Comparison of ENCODE assay signal across 8 mouse cellular contexts in genomic region chr12:102242076-102242722, GRCm38 (mm10). TPM values are rescaled to one million over a fixed set of nuclear protein-coding genes. Genes with fewer than 3 reads are reported as not detected.
DNase-seq lines count a peak whose midpoint lies in the region; ATAC-seq and TF ChIP-seq lines count a peak whose summit lies in the region.

No protein-coding gene starts in this region.

- H3K9ac ChIP-seq in lung, embryonic 16.5 days (ENCODE audit: low read length): no peak overlapping the region

- no peak for TF ChIP-seq CTCF in thymus, adult 2 months (IDR thresholded peaks at IDR 0.05; ENCODE audit: borderline replicate concordance, control insufficient read depth, extremely low read depth, insufficient read depth, low read length, poor library complexity)

- H3K9me3 ChIP-seq in lung, embryonic 16.5 days (ENCODE audit: control insufficient read depth, low read length): no peaks in the 10 kb centered on the region

- H3K27me3 ChIP-seq in lung, embryonic 16.5 days (ENCODE audit: control insufficient read depth, insufficient read depth, low read depth, low read length): no peaks in the 10 kb centered on the region
- H3K27me3 ChIP-seq in thymus, adult 2 months (ENCODE audit: control insufficient read depth, insufficient read depth, low read length): no peaks in the 10 kb centered on the region

- H3K4me1 ChIP-seq in lung, embryonic 16.5 days (replicated peaks; ENCODE audit: control insufficient read depth, insufficient read depth, low read length): no peaks in the 10 kb centered on the region
- no peaks in the 10 kb centered on the region; the same call in 1 of the 2 replicates for H3K4me1 ChIP-seq in thymus, adult 2 months (replicated peaks; ENCODE audit: control insufficient read depth, insufficient read depth, low read length)

- ATAC-seq in lung, embryonic 16.5 days (ENCODE audit: low read depth): 0 out of 2 replicates have a peak, but pooled peaks have one; percentile 28

- TF ChIP-seq POLR2A in thymus, adult 2 months (IDR thresholded peaks at IDR 0.05; ENCODE audit: control insufficient read depth, extremely low read depth, insufficient read depth, low read length, poor library complexity): no peak

- H3K4me2 ChIP-seq in lung, embryonic 16.5 days (ENCODE audit: low read depth, low read length): no peak overlapping the region

- H3K36me3 ChIP-seq in lung, embryonic 16.5 days (ENCODE audit: control insufficient read depth, insufficient read depth, low read length): no peaks in the 10 kb centered on the region
- no peaks in the 10 kb centered on the region for H3K36me3 ChIP-seq in thymus, adult 2 months (ENCODE audit: control insufficient read depth, insufficient read depth, low read length)

- 42% methylated on average over 6 of the region's 6 CpGs for WGBS in lung, embryonic 16.5 days
- 50% methylated on average over 6 of the region's 6 CpGs for WGBS in thymus, adult 2 months

- H3K4me3 ChIP-seq in lung, embryonic 16.5 days (ENCODE audit: low read length): no peak overlapping the region
- no peak overlapping the region for H3K4me3 ChIP-seq in thymus, adult 2 months (ENCODE audit: control insufficient read depth, insufficient read depth, low read length)

- H3K27ac ChIP-seq in lung, embryonic 16.5 days (ENCODE audit: low read length): no peak overlapping the region
- no peak overlapping the region for H3K27ac ChIP-seq in thymus, adult 2 months (ENCODE audit: control insufficient read depth, insufficient read depth, low read length)

- DNase-seq in adrenal gland, adult 8-10 months: peak; percentile 13
- no peak for DNase-seq in adrenal gland, postnatal 25 days
- no peak for DNase-seq in lung, postnatal 4 days
- DNase-seq in heart, postnatal 4 days: peak; percentile 35
- DNase-seq in skeletal muscle tissue, adult 2 months (ENCODE audit: low read depth, low spot score): peak; percentile 27
- no peak for DNase-seq in cerebellum, postnatal 4 days (ENCODE audit: low spot score in 2 of 2)
- DNase-seq in thymus, adult 2 months: no peak

RNA-seq across cellular contexts. Expression of gene Rin3, which starts 40.6 kb away (rescaled TPM):
- 10 to 100 TPM; 11.3 to 18.2 (median 14.0) TPM for total RNA-seq in adrenal gland, adult 8-10 months (2022)
- 12.4 and 13.3 TPM in 2 replicates for total RNA-seq in adrenal gland, postnatal 25 days (2021)
- 16.4 and 16.7 TPM in 2 replicates for polyA plus RNA-seq in lung, embryonic 16.5 days (2015; fragmentation: Nextera tagmentation; extraction: Ambion mirVana)
- 10 to 100 TPM; 21.1 to 21.5 TPM for total RNA-seq in heart, postnatal 4 days (2021)
- polyA plus RNA-seq in thymus, adult 2 months (2012; rRNA removed): 25.4 and 33.8 TPM in 2 replicates

Comparison
In these comparisons a context has a peak if more than half of its experiments do, and no peak if none do; other contexts are left out.
1. DNase-seq: peak in adrenal gland, adult 8-10 months (single experiment), heart, postnatal 4 days (single experiment) and skeletal muscle tissue, adult 2 months (single experiment); none in adrenal gland, postnatal 25 days (single experiment), lung, postnatal 4 days (0 of 2), cerebellum, postnatal 4 days (0 of 2) and thymus, adult 2 months (single experiment).